Mouse (Mus musculus): ENCODE results near the gene Gm20390. TPM values are rescaled to one million over a fixed set of nuclear protein-coding genes. Genes with fewer than 3 reads are reported as not detected.

Gm20390 gene
- 369 and 383 TPM in 2 replicates for polyA plus RNA-seq (2015; fragmentation: Nextera tagmentation; extraction: Ambion mirVana)

DNA sequence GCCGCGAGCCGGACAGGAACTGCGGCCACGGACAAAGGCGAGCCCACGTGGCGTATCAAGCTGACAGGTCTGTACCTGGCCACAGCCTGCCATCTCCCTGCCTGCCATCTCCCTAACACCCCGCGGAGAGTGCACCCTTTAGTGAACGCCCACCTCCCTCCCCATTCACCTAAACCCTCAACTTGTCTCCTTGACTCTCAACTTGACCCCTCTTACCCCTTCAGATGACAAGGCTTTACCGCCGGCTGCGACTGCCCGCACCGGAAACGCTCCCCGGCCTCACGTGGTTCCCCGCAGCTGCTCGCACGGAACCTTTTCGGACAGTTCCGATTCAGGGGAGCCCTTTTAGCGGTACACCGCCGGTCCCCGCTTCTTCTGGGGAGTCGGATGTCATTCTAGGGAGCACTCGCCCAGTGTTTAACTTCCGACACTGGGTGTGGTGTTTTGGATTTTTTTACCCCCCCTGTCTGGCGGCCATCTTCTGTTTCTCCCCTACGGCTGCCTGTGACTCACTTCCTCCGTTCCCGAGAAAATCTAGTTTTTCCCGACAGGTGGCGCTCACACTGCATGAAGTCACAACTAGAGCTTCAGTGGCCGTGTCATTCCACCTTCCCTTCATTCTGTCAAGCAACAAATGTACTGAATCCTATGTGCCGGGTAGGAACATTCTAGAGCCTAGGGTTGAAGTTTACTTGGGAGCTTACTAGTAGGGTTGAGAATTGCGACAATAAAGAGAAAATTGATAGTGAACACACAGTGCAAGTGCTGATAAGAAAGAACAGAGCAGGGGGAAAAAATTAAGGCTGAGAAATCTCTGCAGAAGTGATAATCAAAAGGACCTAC lies at the start of gene Gm20390, which contains the start of gene Nme1:
Gene Gm20390 (minus strand): TSS at position 289 of the 843 bp plus-strand sequence.
Gene Nme1 (minus strand): TSS at position 517 of the 843 bp plus-strand sequence.
- Histone ChIP-seq H3K9ac (peak within 1 kb of the TSS; percentile 76), H3K27me3 (no peaks in the 10 kb centered on the region), H3K4me2 (peak within 1 kb of the TSS; percentile 74), H3K36me3 (peaks cover 25% of the 10 kb centered on the region), H3K4me3 (peak within 1 kb of the TSS; percentile 96), H3K4me1 (replicated peaks) (peaks cover 27% of the 10 kb centered on the region), H3K27ac (replicated peaks) (peak within 1 kb of the TSS; percentile 90), H3K9me3 (no peaks in the 10 kb centered on the region)
- ATAC-seq (ENCODE audit: low FRiP score, low read depth): peak; percentile 97
- WGBS: under 1% methylated on average over 40 of the region's 40 CpGs

GRCm38 (mm10) chr11:94003346-94003745 lies 35.3 kb upstream of the Gm20390 start:
- Histone ChIP-seq H3K4me3 (no peak overlapping the region), H3K9me3 (no peaks in the 10 kb centered on the region), H3K4me1 (replicated peaks) (peaks cover 14% of the 10 kb centered on the region), H3K36me3 (no peaks in the 10 kb centered on the region), H3K27ac (replicated peaks) (no peak overlapping the region), H3K9ac (no peak overlapping the region), H3K4me2 (no peak overlapping the region), H3K27me3 (no peaks in the 10 kb centered on the region)
- no peak for ATAC-seq (ENCODE audit: low FRiP score, low read depth)
- WGBS: 94% methylated on average over 2 of the region's 2 CpGs

GRCm38 (mm10) chr11:93999276-93999675 lies 31.2 kb upstream of the Gm20390 start:
- Histone ChIP-seq H3K9me3 (no peaks in the 10 kb centered on the region), H3K4me3 (no peak overlapping the region), H3K27me3 (no peaks in the 10 kb centered on the region), H3K27ac (replicated peaks) (no peak overlapping the region), H3K4me2 (no peak overlapping the region), H3K9ac (no peak overlapping the region), H3K4me1 (replicated peaks) (peaks cover 39% of the 10 kb centered on the region), H3K36me3 (no peaks in the 10 kb centered on the region)
- no peak for ATAC-seq (ENCODE audit: low FRiP score, low read depth)

- peak overlapping the region; percentile 27; the same call in 1 of the 2 replicates for H3K27ac ChIP-seq (replicated peaks)
- WGBS: 32% methylated on average over 13 of the region's 13 CpGs
- H3K4me2 ChIP-seq: peak overlapping the region; percentile 87
- H3K9me3 ChIP-seq: no peaks in the 10 kb centered on the region
- peak overlapping the region; percentile 89 for H3K9ac ChIP-seq
- no peak for ATAC-seq (ENCODE audit: low FRiP score, low read depth)
- peak overlapping the region; percentile 93 for H3K4me3 ChIP-seq
- 0 out of 2 replicates have a peak, but pooled peaks cover 3% of the 10 kb centered on the region for H3K27me3 ChIP-seq
- H3K4me1 ChIP-seq (replicated peaks): peaks cover 39% of the 10 kb centered on the region
- no peaks in the 10 kb centered on the region for H3K36me3 ChIP-seq
These were observed 29.2 kb upstream of the Gm20390 start for GRCm38 (mm10) chr11:93997141-93997775.

GRCm38 (mm10) chr11:93996306-93997140 lies 28.4 kb upstream of the Gm20390 start:
- H3K27ac ChIP-seq (replicated peaks): peak overlapping the region; percentile 97
- peak overlapping the region; percentile 93 for H3K4me3 ChIP-seq
- H3K9me3 ChIP-seq: no peaks in the 10 kb centered on the region
- peaks cover 39% of the 10 kb centered on the region for H3K4me1 ChIP-seq (replicated peaks)
- no peaks in the 10 kb centered on the region for H3K36me3 ChIP-seq
- 0 out of 2 replicates have a peak, but pooled peaks cover 3% of the 10 kb centered on the region for H3K27me3 ChIP-seq
- peak overlapping the region; percentile 89 for H3K9ac ChIP-seq
- peak overlapping the region; percentile 87 for H3K4me2 ChIP-seq
- ATAC-seq (ENCODE audit: low FRiP score, low read depth): peak; percentile 76
- under 1% methylated on average over 57 of the region's 58 CpGs for WGBS

- Histone ChIP-seq H3K27ac (replicated peaks) (peak within 1 kb of the TSS; percentile 97), H3K27me3 (0 out of 2 replicates have a peak, but pooled peaks cover 3% of the 10 kb centered on the region), H3K9me3 (no peaks in the 10 kb centered on the region), H3K4me2 (peak within 1 kb of the TSS; percentile 87), H3K9ac (peak within 1 kb of the TSS; percentile 89), H3K4me1 (replicated peaks) (peaks cover 39% of the 10 kb centered on the region), H3K4me3 (peak within 1 kb of the TSS; percentile 93), H3K36me3 (no peaks in the 10 kb centered on the region)
- under 1% methylated on average over 52 of the region's 70 CpGs for WGBS
- ATAC-seq (ENCODE audit: low FRiP score, low read depth): peak; percentile 92
These were observed 27.7 kb upstream of the Gm20390 start, which contains the start of gene Spag9 for GRCm38 (mm10) chr11:93995720-93996305. TSS of gene Spag9 (plus strand) at chr11:93996091.

DNA sequence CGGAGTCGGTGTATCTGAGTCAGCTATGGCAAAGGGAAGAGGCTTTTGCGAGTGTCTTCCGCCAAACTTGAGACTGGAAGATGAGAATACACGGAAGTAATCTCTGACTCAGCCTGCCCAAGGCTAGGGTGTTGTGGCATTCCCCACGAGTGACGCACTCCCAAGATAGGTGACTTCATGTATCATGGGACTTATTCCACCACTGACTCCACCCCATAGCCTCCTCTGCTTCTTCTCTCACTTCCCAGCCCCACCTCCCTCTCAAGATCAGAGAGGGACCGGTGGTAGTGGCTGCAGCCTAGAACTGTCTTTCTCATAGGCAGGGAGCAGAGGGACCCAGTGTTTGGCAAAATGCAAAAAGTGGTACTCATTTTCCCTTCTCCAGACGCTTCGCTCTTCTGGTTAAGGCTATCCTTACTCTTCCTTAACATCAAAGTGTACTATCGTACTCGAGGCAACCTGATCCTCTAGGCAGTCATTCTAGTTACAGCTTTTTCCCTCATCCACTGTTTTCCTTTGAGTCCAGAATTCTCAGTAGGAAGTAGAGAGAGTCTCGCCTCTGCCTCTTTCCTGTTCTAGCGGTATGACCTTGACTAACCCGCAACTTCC lies 27.1 kb upstream of the Gm20390 start:
- peak; percentile 40; the same call in 1 of the 2 replicates for ATAC-seq (ENCODE audit: low FRiP score, low read depth)
- WGBS: 9% methylated on average over 15 of the region's 15 CpGs
- peak overlapping the region; percentile 87 for H3K4me2 ChIP-seq
- peak overlapping the region; percentile 89 for H3K9ac ChIP-seq
- peaks cover 39% of the 10 kb centered on the region for H3K4me1 ChIP-seq (replicated peaks)
- no peaks in the 10 kb centered on the region for H3K9me3 ChIP-seq
- H3K27me3 ChIP-seq: 0 out of 2 replicates have a peak, but pooled peaks cover 3% of the 10 kb centered on the region
- peak overlapping the region; percentile 97 for H3K27ac ChIP-seq (replicated peaks)
- H3K36me3 ChIP-seq: no peaks in the 10 kb centered on the region
- peak overlapping the region; percentile 93 for H3K4me3 ChIP-seq

- Histone ChIP-seq H3K4me1 (replicated peaks) (peaks cover 37% of the 10 kb centered on the region), H3K4me3 (peak overlapping the region; percentile 93), H3K27me3 (0 out of 2 replicates have a peak, but pooled peaks cover 3% of the 10 kb centered on the region), H3K9ac (0 out of 2 replicates have a peak overlapping the region, but pooled peaks have one; percentile 4), H3K36me3 (no peaks in the 10 kb centered on the region), H3K9me3 (no peaks in the 10 kb centered on the region), H3K4me2 (peak overlapping the region; percentile 87), H3K27ac (replicated peaks) (peak overlapping the region; percentile 97)
- ATAC-seq (ENCODE audit: low FRiP score, low read depth): no peak
- WGBS: 64% methylated on average over 5 of the region's 5 CpGs
These were observed 26.4 kb upstream of the Gm20390 start for GRCm38 (mm10) chr11:93994531-93994930.

- ATAC-seq (ENCODE audit: low FRiP score, low read depth): no peak
- no peaks in the 10 kb centered on the region for H3K4me1 ChIP-seq (replicated peaks)
- no peak overlapping the region for H3K9ac ChIP-seq
- H3K27ac ChIP-seq (replicated peaks): no peak overlapping the region; the same call in 1 of the 2 replicates
- 75% methylated on average over 12 of the region's 12 CpGs for WGBS
- H3K9me3 ChIP-seq: no peaks in the 10 kb centered on the region
- no peaks in the 10 kb centered on the region for H3K36me3 ChIP-seq
- no peak overlapping the region for H3K4me2 ChIP-seq
- H3K27me3 ChIP-seq: no peaks in the 10 kb centered on the region
- H3K4me3 ChIP-seq: no peak overlapping the region
These were observed 20.4 kb upstream of the Gm20390 start for GRCm38 (mm10) chr11:93988328-93989062.

GRCm38 (mm10) chr11:93987625-93988327 lies 19.7 kb upstream of the Gm20390 start:
- Histone ChIP-seq H3K27ac (replicated peaks) (no peak overlapping the region), H3K9me3 (no peaks in the 10 kb centered on the region), H3K27me3 (no peaks in the 10 kb centered on the region), H3K4me1 (replicated peaks) (no peaks in the 10 kb centered on the region), H3K36me3 (no peaks in the 10 kb centered on the region), H3K4me3 (no peak overlapping the region), H3K4me2 (no peak overlapping the region), H3K9ac (no peak overlapping the region)
- no peak for ATAC-seq (ENCODE audit: low FRiP score, low read depth)
- 74% methylated on average over 8 of the region's 8 CpGs for WGBS
